Mouse (Mus musculus) G1E (cell line): ENCODE data around the gene Cacng5.

Experiments
- CTCF ChIP-seq: IDR thresholded peaks from 2 replicates; pipeline ENCODE4 v1.5.1; 2012; ENCODE audit warnings: low read depth, low read length, inconsistent platforms, mixed read lengths
- GATA1 ChIP-seq: IDR thresholded peaks from 2 replicates; pipeline ENCODE4 v1.6.1; 2012; ENCODE audit warnings: borderline replicate concordance, low read length, inconsistent platforms, mixed read lengths

DNA sequence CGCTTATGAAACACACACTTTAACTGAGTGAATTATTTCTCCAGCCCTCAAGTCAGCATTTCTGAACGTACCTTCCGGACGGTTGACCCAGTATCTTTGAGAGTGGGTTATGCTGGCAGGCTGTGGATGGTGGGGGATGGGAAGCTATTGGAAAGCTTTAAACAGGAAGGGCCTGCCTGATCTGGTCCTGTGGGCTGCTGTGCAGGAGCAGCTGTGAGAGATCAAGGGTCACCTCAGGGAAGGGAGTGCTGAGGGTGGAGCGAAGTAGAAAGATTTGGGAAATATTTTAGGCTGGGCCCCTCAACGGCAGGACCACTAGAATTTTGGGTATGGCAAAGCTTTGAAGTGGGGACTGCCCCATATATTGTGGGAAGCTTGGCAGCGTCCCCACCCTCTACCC, 16.9 kb upstream of the Cacng5 start:
- TF ChIP-seq CTCF (no peak), GATA1 (no peak)
